Mouse (Mus musculus) bone marrow macrophage, adult 2 months (primary cell): ENCODE measurements around the gene Rnf111. TPM values are rescaled to one million over a fixed set of nuclear protein-coding genes. Genes with fewer than 3 reads are reported as not detected.
"Not testable (repeated sequence)": the region's sequence is repeated elsewhere in the genome, so short reads cannot be mapped to it uniquely, and the experiment has no call there.

Experiments used
- H3K27ac ChIP-seq: 2 replicates; pipeline ENCODE4 v1.5.1; 2012; ENCODE audit warnings: low read depth, low read length; ENCODE audit not compliant: insufficient read depth
- H3K4me1 ChIP-seq: 2 replicates; pipeline ENCODE4 v1.6.1; 2012; ENCODE audit warnings: low read length; ENCODE audit not compliant: control insufficient read depth, insufficient read depth
- H3K4me3 ChIP-seq: 2 replicates; pipeline ENCODE4 v1.5.1; 2012; ENCODE audit warnings: mild to moderate bottlenecking, low read length, moderate library complexity; ENCODE audit not compliant: insufficient read depth
- CTCF ChIP-seq: IDR thresholded peaks from 2 replicates; pipeline ENCODE4 v1.5.1; 2012; ENCODE audit warnings: low read depth, mild to moderate bottlenecking, low read length, moderate library complexity
- POLR2A ChIP-seq: IDR thresholded peaks from 2 replicates; pipeline ENCODE4 v1.6.1; 2012; ENCODE audit warnings: mild to moderate bottlenecking, low read depth, low read length, borderline replicate concordance
- polyA plus RNA-seq: library from polyadenylated mRNA; stranded (reverse); fragments of >200 nt; gene quantifications from 2 replicates; pipeline ENCODE4 v1.2.4, GENCODE M21; 2012; ENCODE audit not compliant: missing spikeins, insufficient read depth, insufficient read length

The Rnf111 gene
- 55.3 and 61.9 TPM in 2 replicates for polyA plus RNA-seq

- Histone ChIP-seq H3K4me3 (peak within 1 kb of the TSS; percentile 85), H3K27ac (peak within 1 kb of the TSS; percentile 95), H3K4me1 (peaks cover 6% of the 10 kb centered on the region; the same call in 1 of the 2 replicates)
- TF ChIP-seq POLR2A (no peak), CTCF (no peak)
Measured at GRCm38 (mm10) chr9:70503626-70504041, at the start of gene Rnf111. Gene Rnf111 (minus strand): TSS chr9:70503725.

- H3K27ac ChIP-seq, H3K4me3 ChIP-seq, H3K4me1 ChIP-seq: not testable (repeated sequence)
Measured at GRCm38 (mm10) chr9:70552233-70552632, 48.7 kb upstream of the Rnf111 start.

- no peak overlapping the region for H3K27ac ChIP-seq
- TF ChIP-seq POLR2A, result no peak
- TF ChIP-seq CTCF, result no peak
Measured at GRCm38 (mm10) chr9:70551524-70551923, 48.0 kb upstream of the Rnf111 start.

GRCm38 (mm10) chr9:70548304-70548703, 44.8 kb upstream of the Rnf111 start:
- no peaks in the 10 kb centered on the region; the same call in 1 of the 2 replicates for H3K4me1 ChIP-seq
- H3K27ac ChIP-seq, result no peak overlapping the region
- no peak for TF ChIP-seq CTCF
- no peak for TF ChIP-seq POLR2A
- H3K4me3 ChIP-seq, result no peak overlapping the region

More at GRCm38 (mm10) chr9:70551524-70551923, 48.0 kb upstream of the Rnf111 start:
- Histone ChIP-seq H3K4me3 (no peak overlapping the region), H3K4me1 (0 out of 2 replicates have a peak, but pooled peaks cover 3% of the 10 kb centered on the region)

GRCm38 (mm10) chr9:70546576-70546975, 43.1 kb upstream of the Rnf111 start:
- not testable (repeated sequence) for H3K27ac ChIP-seq, H3K4me1 ChIP-seq, H3K4me3 ChIP-seq

GRCm38 (mm10) chr9:70544831-70545230, 41.3 kb upstream of the Rnf111 start:
- no peak overlapping the region for H3K27ac ChIP-seq
- TF ChIP-seq POLR2A (no peak), CTCF (no peak)
- H3K4me1 ChIP-seq, result no peaks in the 10 kb centered on the region; the same call in 1 of the 2 replicates
- H3K4me3 ChIP-seq, result no peak overlapping the region

GRCm38 (mm10) chr9:70543985-70544384, 40.5 kb upstream of the Rnf111 start:
- Histone ChIP-seq H3K4me1 (no peaks in the 10 kb centered on the region; the same call in 1 of the 2 replicates), H3K27ac (no peak overlapping the region), H3K4me3 (peak overlapping the region; percentile 31; the same call in 1 of the 2 replicates)
- no peak for TF ChIP-seq CTCF
- no peak for TF ChIP-seq POLR2A

GRCm38 (mm10) chr9:70543048-70543880, 39.7 kb upstream of the Rnf111 start:
- Histone ChIP-seq H3K27ac (peak overlapping the region; percentile 84), H3K4me1 (no peaks in the 10 kb centered on the region; the same call in 1 of the 2 replicates), H3K4me3 (peak overlapping the region; percentile 85)
- no peak for TF ChIP-seq POLR2A
- no peak for TF ChIP-seq CTCF

GRCm38 (mm10) chr9:70542305-70543041, 38.9 kb upstream of the Rnf111 start, which contains the start of gene Sltm:
Gene Sltm (plus strand): TSS chr9:70542754.
- TF ChIP-seq CTCF (no peak), POLR2A (peak; percentile 68; the same call in 1 of the 2 replicates)

GRCm38 (mm10) chr9:70541584-70541983, 38.1 kb upstream of the Rnf111 start:
- H3K4me1 ChIP-seq, result no peaks in the 10 kb centered on the region; the same call in 1 of the 2 replicates

More at GRCm38 (mm10) chr9:70542305-70543041, 38.9 kb upstream of the Rnf111 start, which contains the start of gene Sltm:
- peak within 1 kb of the TSS; percentile 84 for H3K27ac ChIP-seq
- no peaks in the 10 kb centered on the region; the same call in 1 of the 2 replicates for H3K4me1 ChIP-seq
- H3K4me3 ChIP-seq, result peak within 1 kb of the TSS; percentile 85

More at GRCm38 (mm10) chr9:70541584-70541983, 38.1 kb upstream of the Rnf111 start:
- TF ChIP-seq CTCF (no peak), POLR2A (no peak)
- Histone ChIP-seq H3K4me3 (peak overlapping the region; percentile 85), H3K27ac (no peak overlapping the region)
